Mouse (Mus musculus) cerebellum, adult 11-12 months (tissue): ENCODE measurements around the gene Ntn5.

Experiments used
- DNase-seq: peaks from one replicate; pipeline ENCODE4 v3.0.0; 2022

Ntn5 gene

GRCm38 (mm10) chr7:45700301-45701015 is 16.6 kb downstream of the Ntn5 start:
- DNase-seq, result peak; percentile 86

- peak; percentile 71 for DNase-seq
These were observed 17.2 kb downstream of the Ntn5 start for GRCm38 (mm10) chr7:45701072-45701471.

GRCm38 (mm10) chr7:45701607-45702006 is 17.8 kb downstream of the Ntn5 start:
- DNase-seq, result peak; percentile 72

GRCm38 (mm10) chr7:45702316-45702715 is 18.5 kb downstream of the Ntn5 start:
- peak; percentile 64 for DNase-seq

GRCm38 (mm10) chr7:45702809-45703520 is 19.1 kb downstream of the Ntn5 start:
- DNase-seq, result peak; percentile 72

- peak; percentile 85 for DNase-seq
These were observed 19.8 kb downstream of the Ntn5 start for GRCm38 (mm10) chr7:45703521-45704033.

- DNase-seq, result peak; percentile 93
These were observed 20.3 kb downstream of the Ntn5 start for GRCm38 (mm10) chr7:45704046-45704559.

- peak; percentile 100 for DNase-seq
These were observed 21.1 kb downstream of the Ntn5 start, which contains the start of gene Dbp for GRCm38 (mm10) chr7:45704730-45705442. TSS of gene Dbp (plus strand) at chr7:45705088.

GRCm38 (mm10) chr7:45705443-45705864 is 21.6 kb downstream of the Ntn5 start:
- no peak for DNase-seq

GRCm38 (mm10) chr7:45705873-45706281 is 22.1 kb downstream of the Ntn5 start:
- DNase-seq, result peak; percentile 94

GRCm38 (mm10) chr7:45706721-45707241 is 23.0 kb downstream of the Ntn5 start:
- peak; percentile 94 for DNase-seq

- DNase-seq, result peak; percentile 98
These were observed 23.6 kb downstream of the Ntn5 start for GRCm38 (mm10) chr7:45707375-45707967.

- DNase-seq, result peak; percentile 74
These were observed 24.5 kb downstream of the Ntn5 start for GRCm38 (mm10) chr7:45708221-45708761.

- DNase-seq, result peak; percentile 63
These were observed 25.2 kb downstream of the Ntn5 start for GRCm38 (mm10) chr7:45709036-45709435.

- DNase-seq, result peak; percentile 63
These were observed 26.0 kb downstream of the Ntn5 start for GRCm38 (mm10) chr7:45709677-45710355.

GRCm38 (mm10) chr7:45710477-45711191 is 26.8 kb downstream of the Ntn5 start:
- DNase-seq, result peak; percentile 70

- peak; percentile 55 for DNase-seq
These were observed 27.6 kb downstream of the Ntn5 start for GRCm38 (mm10) chr7:45711316-45712021.

- DNase-seq, result peak; percentile 76
These were observed 28.4 kb downstream of the Ntn5 start for GRCm38 (mm10) chr7:45712022-45712757.

- DNase-seq, result peak; percentile 75
These were observed 29.6 kb downstream of the Ntn5 start for GRCm38 (mm10) chr7:45713396-45713795.
